Mouse (Mus musculus): ENCODE measurements around the gene Pnpo.

Pnpo gene

DNA sequence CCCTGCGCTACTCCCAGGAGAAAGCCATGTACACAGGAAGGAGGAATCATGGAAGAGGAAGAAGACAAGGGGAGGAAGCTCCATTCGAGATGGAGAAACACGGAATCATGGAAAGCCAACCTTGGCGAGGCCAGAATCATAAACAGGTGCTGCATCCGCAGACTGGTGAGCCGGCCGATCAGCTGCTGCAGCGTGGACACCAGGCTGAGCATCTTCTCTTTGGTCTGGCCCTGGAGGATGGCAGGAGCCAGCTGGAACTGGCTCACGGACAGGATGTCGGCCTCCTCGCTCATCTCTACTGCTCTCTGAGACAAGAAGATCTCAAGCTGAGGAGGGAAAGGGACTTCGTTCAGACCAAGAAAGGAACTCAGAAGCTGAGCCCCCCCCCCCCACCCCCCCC, 35.2 kb downstream of the Pnpo start:
- no peak for DNase-seq (ENCODE audit: low spot score in 2 of 2)

DNA sequence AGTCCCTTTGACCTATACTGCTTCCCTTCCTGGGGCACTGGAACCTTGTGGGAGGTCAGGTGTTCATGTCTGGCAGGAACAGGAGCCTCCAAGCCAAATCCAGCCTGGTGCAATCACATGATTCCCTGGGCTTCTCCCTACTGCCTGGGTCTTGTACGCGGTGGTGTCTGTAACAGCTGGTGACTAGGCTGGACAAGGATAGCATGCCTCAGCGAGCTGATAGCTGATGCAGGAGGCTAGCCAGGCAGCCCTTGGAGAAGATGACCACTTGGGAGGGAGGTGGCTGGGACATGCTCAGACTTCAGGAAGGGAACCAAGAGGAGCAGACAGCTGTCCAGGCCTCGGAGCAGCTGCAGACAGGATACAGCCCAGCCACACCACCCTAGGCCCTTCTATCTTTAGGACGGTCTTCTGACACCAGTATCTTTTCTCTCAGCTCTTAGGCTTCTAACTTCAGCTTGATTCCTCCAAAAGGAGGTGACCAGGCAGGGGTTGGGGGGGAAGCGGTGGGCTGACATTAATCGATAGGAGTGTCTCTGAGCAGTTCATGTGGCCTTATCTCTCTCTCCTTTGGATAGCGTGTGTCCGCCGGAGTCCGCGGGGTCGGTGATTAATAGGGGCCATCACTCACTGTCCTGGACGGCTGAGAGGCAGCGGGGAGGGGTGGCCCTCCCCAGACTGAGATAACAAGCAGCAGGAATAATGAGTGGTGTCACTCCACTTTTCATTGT, 37.2 kb downstream of the Pnpo start:
- DNase-seq (ENCODE audit: low spot score in 2 of 2), result no peak

- no peak for DNase-seq (ENCODE audit: low spot score in 2 of 2)
These were observed 40.8 kb downstream of the Pnpo start for GRCm38 (mm10) chr11:96902639-96903635.

DNA sequence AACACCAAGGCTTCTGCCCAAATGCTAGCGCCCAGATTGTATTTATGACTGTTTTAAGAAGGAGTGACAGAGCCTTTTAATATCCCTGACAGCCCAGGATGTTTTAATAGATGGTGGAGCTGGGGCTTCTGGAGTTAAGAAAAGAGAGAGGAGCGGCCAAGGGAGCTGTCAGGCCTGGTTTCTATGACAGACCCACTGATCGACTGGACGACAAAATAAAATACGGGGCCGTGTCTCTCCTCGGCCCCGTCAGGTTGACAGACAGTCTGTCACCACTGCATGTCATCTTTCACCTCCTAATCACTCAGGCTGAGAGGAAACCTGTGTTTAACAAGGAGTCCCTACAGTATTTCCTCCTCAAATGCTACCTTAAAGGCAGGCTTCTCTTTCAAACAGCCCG, 42.5 kb downstream of the Pnpo start:
- no peak for DNase-seq (ENCODE audit: low spot score in 2 of 2)

DNA sequence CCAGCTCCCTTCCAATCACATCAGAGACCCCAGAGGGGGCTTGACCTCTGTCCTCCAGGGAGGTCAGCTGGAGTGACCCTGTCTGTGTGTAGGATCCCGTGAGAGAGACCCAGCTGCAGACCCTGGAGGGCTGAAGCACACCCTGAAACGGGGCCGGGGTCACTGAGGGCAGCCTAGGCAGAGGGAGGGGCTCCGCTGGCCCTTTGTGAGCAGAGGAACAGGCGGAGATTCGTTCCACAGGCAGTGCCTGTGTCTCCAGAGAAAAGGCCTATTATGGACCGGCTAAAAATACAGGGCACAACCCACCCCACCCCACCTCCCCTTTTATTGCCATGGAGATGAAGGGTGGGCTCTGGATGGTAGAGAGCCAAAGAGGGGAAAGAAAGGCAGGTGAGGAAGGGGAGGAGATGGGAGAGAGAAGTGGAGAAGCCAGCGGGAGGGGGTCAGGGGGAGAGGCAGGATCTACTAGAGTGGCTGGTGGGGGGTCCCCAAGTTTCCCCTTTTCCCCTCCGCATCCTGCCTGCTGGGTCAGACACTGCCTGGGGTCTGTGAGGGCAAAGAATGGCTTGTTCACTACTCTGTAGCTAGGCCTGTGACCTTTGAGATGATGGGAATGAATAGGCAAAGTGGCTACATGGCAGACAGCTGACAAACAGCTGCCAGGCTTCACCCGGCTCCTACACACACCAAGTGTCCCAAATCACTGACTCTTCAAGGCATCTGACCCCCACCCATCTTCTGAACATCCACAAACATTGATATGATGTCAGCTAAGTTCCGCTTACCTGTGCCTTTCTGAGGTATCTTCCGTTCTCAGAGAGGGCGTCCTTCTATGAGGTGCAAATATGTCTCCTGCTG, 44.1 kb downstream of the Pnpo start:
- DNase-seq (ENCODE audit: low spot score in 2 of 2), result no peak

- no peak for DNase-seq (ENCODE audit: low spot score in 2 of 2)
These were observed 47.9 kb downstream of the Pnpo start for GRCm38 (mm10) chr11:96895886-96896285.

DNA sequence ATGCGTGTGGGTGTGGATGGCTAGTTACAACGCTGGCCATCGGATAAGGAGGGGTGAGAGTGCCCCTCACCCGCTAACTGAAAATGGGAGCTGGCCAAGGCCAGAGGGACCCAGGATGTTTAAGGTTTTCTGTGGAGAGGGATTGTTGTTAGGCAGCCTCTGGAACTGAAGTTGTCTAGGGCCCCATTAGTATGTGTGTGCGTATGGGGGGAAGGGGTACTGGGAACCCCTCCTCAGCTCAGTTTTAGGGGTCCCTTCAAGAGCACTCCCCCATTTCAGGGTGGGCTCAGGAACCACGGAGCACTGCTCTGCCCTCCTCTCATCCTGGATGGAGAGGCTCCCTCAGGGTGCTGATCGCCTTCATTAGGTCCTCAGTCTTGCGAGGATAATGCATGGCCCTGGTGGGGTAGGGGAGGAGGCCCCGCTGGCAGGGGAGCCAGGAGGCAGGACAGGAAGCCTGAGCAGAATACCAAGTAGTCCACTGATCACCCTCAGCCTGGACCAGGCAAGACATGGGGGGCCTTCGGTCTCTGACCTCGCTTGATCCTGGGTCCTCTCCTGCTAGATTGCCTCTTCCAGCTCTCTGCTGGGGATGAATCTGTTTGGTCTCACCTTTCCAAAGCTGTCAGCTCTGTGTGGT, 50.5 kb downstream of the Pnpo start:
- no peak for DNase-seq (ENCODE audit: low spot score in 2 of 2)

- no peak for DNase-seq (ENCODE audit: low spot score in 2 of 2)
These were observed 51.8 kb downstream of the Pnpo start for GRCm38 (mm10) chr11:96891784-96892527.
